ENCODE assay signal across 17 mouse cellular contexts in the genomic region with DNA sequence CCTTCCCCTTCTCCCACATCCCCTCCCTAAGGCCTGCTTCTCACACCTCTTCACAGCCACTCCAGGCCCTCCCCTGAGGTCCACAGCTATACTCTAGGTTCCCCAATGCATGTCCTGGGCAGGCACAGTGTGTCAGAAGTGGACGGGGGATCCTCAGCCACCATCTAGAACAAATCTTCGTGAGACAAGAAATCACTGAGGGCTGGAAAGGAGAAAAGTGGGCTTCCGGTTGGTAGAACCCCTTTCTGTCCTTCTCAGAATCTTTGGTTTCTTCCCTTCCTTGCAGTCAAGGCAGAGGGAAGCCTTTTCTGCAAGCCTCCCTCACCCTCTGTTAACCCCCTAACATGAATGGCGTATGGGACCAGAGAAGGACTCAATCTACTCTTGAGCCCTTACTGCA. TPM values are rescaled to one million over a fixed set of nuclear protein-coding genes. Genes with fewer than 3 reads are reported as not detected.
A peak's percentile ranks its signal among the peaks of the same experiment; 100 is the strongest.
DNase-seq lines count a peak whose midpoint lies in the region; ATAC-seq and TF ChIP-seq lines count a peak whose summit lies in the region.
"Had no signal": no experiment of that assay in that cellular context is flagged by ENCODE, and none has a peak within 500 bp of the region (broad histone marks: within the 10 kb centered on the region; RNA-seq: fewer than 3 reads in every experiment).

No protein-coding gene starts in this region.

- whole genome bisulfite sequencing in hindbrain, embryonic 12.5 days = 57% methylated on average over 4 of the region's 4 CpGs
- WGBS in hindbrain, embryonic 16.5 days = 66% methylated on average over 4 of the region's 4 CpGs
- 63% methylated on average over 4 of the region's 4 CpGs for WGBS in neural tube, embryonic 12.5 days
- WGBS in forebrain, postnatal 0 days = 66% methylated on average over 4 of the region's 4 CpGs
- 75% methylated on average over 4 of the region's 4 CpGs for WGBS in neural tube, embryonic 14.5 days

- H3K36me3 ChIP-seq in hindbrain, embryonic 12.5 days = no peaks in the 10 kb centered on the region
- H3K36me3 ChIP-seq in hindbrain, embryonic 16.5 days (ENCODE audit: control insufficient read depth, insufficient read depth, low read length) = no peaks in the 10 kb centered on the region
- H3K36me3 ChIP-seq in neural tube, embryonic 12.5 days = no peaks in the 10 kb centered on the region
- H3K36me3 ChIP-seq in forebrain, postnatal 0 days (ENCODE audit: insufficient read depth) = no peaks in the 10 kb centered on the region
- H3K36me3 ChIP-seq in neural tube, embryonic 14.5 days (ENCODE audit: control insufficient read depth, insufficient read depth, low read length) = no peaks in the 10 kb centered on the region
- H3K36me3 ChIP-seq: liver, embryonic 15.5 days had no signal

- H3K4me3 ChIP-seq in hindbrain, embryonic 12.5 days = peak overlapping the region; percentile 14
- H3K4me3 ChIP-seq in hindbrain, embryonic 16.5 days (ENCODE audit: low read length) = no peak overlapping the region
- H3K4me3 ChIP-seq in neural tube, embryonic 12.5 days = no peak overlapping the region
- no peak overlapping the region for H3K4me3 ChIP-seq in forebrain, postnatal 0 days (ENCODE audit: low read depth, low read length)
- H3K4me3 ChIP-seq in neural tube, embryonic 14.5 days (ENCODE audit: low read depth, low read length) = no peak overlapping the region
- H3K4me3 ChIP-seq: erythroblast, embryonic 14.5 days; liver, embryonic 15.5 days had no signal

- no peak overlapping the region for H3K9ac ChIP-seq in hindbrain, embryonic 12.5 days
- H3K9ac ChIP-seq in hindbrain, embryonic 16.5 days (ENCODE audit: low read depth, low read length) = no peak overlapping the region
- H3K9ac ChIP-seq in neural tube, embryonic 12.5 days = no peak overlapping the region
- 0 out of 2 replicates have a peak overlapping the region, but pooled peaks have one; percentile 28 for H3K9ac ChIP-seq in forebrain, postnatal 0 days
- no peak overlapping the region for H3K9ac ChIP-seq in neural tube, embryonic 14.5 days (replicated peaks; ENCODE audit: low read depth, low read length)
- H3K9ac ChIP-seq: liver, embryonic 15.5 days had no signal

- H3K27me3 ChIP-seq in hindbrain, embryonic 12.5 days = peaks cover 86% of the 10 kb centered on the region
- H3K27me3 ChIP-seq in hindbrain, embryonic 16.5 days (replicated peaks; ENCODE audit: control insufficient read depth, insufficient read depth, low read length) = peaks cover 41% of the 10 kb centered on the region
- peaks cover 90% of the 10 kb centered on the region for H3K27me3 ChIP-seq in neural tube, embryonic 12.5 days (replicated peaks)
- H3K27me3 ChIP-seq in forebrain, postnatal 0 days (ENCODE audit: insufficient read depth, low read length) = peaks cover 9% of the 10 kb centered on the region; the same call in 1 of the 2 replicates
- H3K27me3 ChIP-seq in neural tube, embryonic 14.5 days (ENCODE audit: control insufficient read depth, insufficient read depth, low read length) = peaks cover 34% of the 10 kb centered on the region

- no peak for DNase-seq in neural tube, embryonic 10.5 days (ENCODE audit: extremely low spot score, low spot score)
- no peak for DNase-seq in forebrain, postnatal 0 days
- DNase-seq in urinary bladder, postnatal 10 days (ENCODE audit: low spot score) = no peak
- no peak for DNase-seq in MN1 (ENCODE audit: low spot score)
- DNase-seq: adrenal gland, postnatal 36 days; cerebellum, adult 9-10 months; gastrocnemius, postnatal 14 days; layer of hippocampus, adult 9-11 months; thymus, postnatal 14 days had no signal

- 0 out of 2 replicates have a peak overlapping the region, but pooled peaks have one; percentile 46 for H3K27ac ChIP-seq in hindbrain, embryonic 12.5 days
- H3K27ac ChIP-seq in hindbrain, embryonic 16.5 days (ENCODE audit: low read depth, low read length) = no peak overlapping the region
- H3K27ac ChIP-seq in neural tube, embryonic 12.5 days = no peak overlapping the region
- H3K27ac ChIP-seq in forebrain, postnatal 0 days (ENCODE audit: low read depth, low read length) = no peak overlapping the region
- H3K27ac ChIP-seq in neural tube, embryonic 14.5 days (ENCODE audit: low read depth, low read length) = no peak overlapping the region
- H3K27ac ChIP-seq: liver, embryonic 15.5 days had no signal

- ATAC-seq in hindbrain, embryonic 12.5 days (ENCODE audit: low FRiP score) = no peak
- no peak for ATAC-seq in hindbrain, embryonic 16.5 days
- no peak for ATAC-seq in neural tube, embryonic 12.5 days (ENCODE audit: low FRiP score, low read depth)
- ATAC-seq in forebrain, postnatal 0 days = no peak
- no peak for ATAC-seq in neural tube, embryonic 14.5 days (ENCODE audit: low read depth)

- H3K4me1 ChIP-seq in hindbrain, embryonic 12.5 days = peaks cover 36% of the 10 kb centered on the region
- H3K4me1 ChIP-seq in hindbrain, embryonic 16.5 days (ENCODE audit: control insufficient read depth, insufficient read depth, low read depth, low read length) = peaks cover 22% of the 10 kb centered on the region
- peaks cover 43% of the 10 kb centered on the region for H3K4me1 ChIP-seq in neural tube, embryonic 12.5 days
- H3K4me1 ChIP-seq in forebrain, postnatal 0 days (ENCODE audit: insufficient read depth) = 0 out of 2 replicates have a peak, but pooled peaks cover 3% of the 10 kb centered on the region
- H3K4me1 ChIP-seq in neural tube, embryonic 14.5 days (ENCODE audit: control insufficient read depth, insufficient read depth, low read length) = peaks cover 15% of the 10 kb centered on the region

- H3K9me3 ChIP-seq in hindbrain, embryonic 12.5 days (replicated peaks) = no peaks in the 10 kb centered on the region
- no peaks in the 10 kb centered on the region for H3K9me3 ChIP-seq in hindbrain, embryonic 16.5 days (ENCODE audit: control insufficient read depth, low read length)
- H3K9me3 ChIP-seq in neural tube, embryonic 12.5 days = no peaks in the 10 kb centered on the region
- H3K9me3 ChIP-seq in forebrain, postnatal 0 days (ENCODE audit: low read length) = no peaks in the 10 kb centered on the region
- H3K9me3 ChIP-seq in neural tube, embryonic 14.5 days (ENCODE audit: control insufficient read depth, low read length) = no peaks in the 10 kb centered on the region
- H3K9me3 ChIP-seq: liver, embryonic 15.5 days had no signal

- peak overlapping the region; percentile 48; the same call in 1 of the 2 replicates for H3K4me2 ChIP-seq in hindbrain, embryonic 12.5 days (replicated peaks)
- no peak overlapping the region; the same call in 1 of the 2 replicates for H3K4me2 ChIP-seq in hindbrain, embryonic 16.5 days (ENCODE audit: low read length)
- H3K4me2 ChIP-seq in neural tube, embryonic 12.5 days (replicated peaks) = peak overlapping the region; percentile 91
- peak overlapping the region; percentile 93 for H3K4me2 ChIP-seq in forebrain, postnatal 0 days (ENCODE audit: low read depth)
- H3K4me2 ChIP-seq in neural tube, embryonic 14.5 days (ENCODE audit: low read depth, low read length) = peak overlapping the region; percentile 14; the same call in 1 of the 2 replicates

- TF ChIP-seq CTCF in forebrain, postnatal 0 days (IDR thresholded peaks at IDR 0.05; ENCODE audit: low read depth) = no peak

RNA-seq across cellular contexts. Expression of gene Rtn4rl2, which starts 2.6 kb away (rescaled TPM):
- polyA plus RNA-seq in hindbrain, embryonic 12.5 days (2016; fragmentation: Nextera tagmentation; extraction: Ambion mirVana) = 5.2 and 6.4 TPM in 2 replicates
- 3.0 and 4.5 TPM in 2 replicates for polyA plus RNA-seq in hindbrain, embryonic 16.5 days (2015; fragmentation: Nextera tagmentation; extraction: Ambion mirVana)
- polyA plus RNA-seq in neural tube, embryonic 12.5 days (2016; fragmentation: Nextera tagmentation; extraction: Ambion mirVana) = 9.5 and 14.7 TPM in 2 replicates
- 17.7 and 23.7 TPM in 2 replicates for total RNA-seq in forebrain, postnatal 0 days (2014; rRNA removed)
- polyA plus RNA-seq in forebrain, postnatal 0 days (2015; fragmentation: Nextera tagmentation; extraction: Ambion mirVana) = 25.8 and 26.1 TPM in 2 replicates
- 1.8 and 4.9 TPM in 2 replicates for polyA plus RNA-seq in neural tube, embryonic 14.5 days (2014; fragmentation: Nextera tagmentation; extraction: Ambion mirVana)
- total RNA-seq: hematopoietic stem cell, adult 5-6 weeks; megakaryocyte, adult 5-6 weeks had no signal
- polyA plus RNA-seq: erythroblast, embryonic 14.5 days had no signal

RNA-seq across cellular contexts. Expression of gene Slc43a1, which starts 45.3 kb away (rescaled TPM):
- polyA plus RNA-seq in hindbrain, embryonic 12.5 days (2016; fragmentation: Nextera tagmentation; extraction: Ambion mirVana) = 9.1 and 12.0 TPM in 2 replicates
- 1.5 and 1.6 TPM in 2 replicates for polyA plus RNA-seq in hindbrain, embryonic 16.5 days (2015; fragmentation: Nextera tagmentation; extraction: Ambion mirVana)
- 8.4 and 10.2 TPM in 2 replicates for polyA plus RNA-seq in neural tube, embryonic 12.5 days (2016; fragmentation: Nextera tagmentation; extraction: Ambion mirVana)
- 0.92 and 3.0 TPM in 2 replicates for total RNA-seq in forebrain, postnatal 0 days (2014; rRNA removed)
- 0.91 and 0.94 TPM in 2 replicates for polyA plus RNA-seq in forebrain, postnatal 0 days (2015; fragmentation: Nextera tagmentation; extraction: Ambion mirVana)
- polyA plus RNA-seq in neural tube, embryonic 14.5 days (2014; fragmentation: Nextera tagmentation; extraction: Ambion mirVana) = 0.63 and 1.8 TPM in 2 replicates

RNA-seq across cellular contexts. Expression of gene Slc43a3, which starts 52.4 kb away (rescaled TPM):
- 20.7 and 21.2 TPM in 2 replicates for polyA plus RNA-seq in hindbrain, embryonic 12.5 days (2016; fragmentation: Nextera tagmentation; extraction: Ambion mirVana)
- 5.4 and 5.7 TPM in 2 replicates for polyA plus RNA-seq in hindbrain, embryonic 16.5 days (2015; fragmentation: Nextera tagmentation; extraction: Ambion mirVana)
- 14.9 and 15.9 TPM in 2 replicates for polyA plus RNA-seq in neural tube, embryonic 12.5 days (2016; fragmentation: Nextera tagmentation; extraction: Ambion mirVana)
- total RNA-seq in forebrain, postnatal 0 days (2014; rRNA removed) = 2.2 and 7.6 TPM in 2 replicates
- 3.5 and 3.8 TPM in 2 replicates for polyA plus RNA-seq in forebrain, postnatal 0 days (2015; fragmentation: Nextera tagmentation; extraction: Ambion mirVana)
- polyA plus RNA-seq in neural tube, embryonic 14.5 days (2014; fragmentation: Nextera tagmentation; extraction: Ambion mirVana) = 2.5 and 7.1 TPM in 2 replicates

RNA-seq across cellular contexts. Expression of gene Timm10, which starts 57.1 kb away (rescaled TPM):
- 35.0 and 35.8 TPM in 2 replicates for polyA plus RNA-seq in hindbrain, embryonic 12.5 days (2016; fragmentation: Nextera tagmentation; extraction: Ambion mirVana)
- polyA plus RNA-seq in hindbrain, embryonic 16.5 days (2015; fragmentation: Nextera tagmentation; extraction: Ambion mirVana) = 76.5 and 83.2 TPM in 2 replicates
- polyA plus RNA-seq in neural tube, embryonic 12.5 days (2016; fragmentation: Nextera tagmentation; extraction: Ambion mirVana) = 37.6 and 39.4 TPM in 2 replicates
- 67.3 and 74.6 TPM in 2 replicates for total RNA-seq in forebrain, postnatal 0 days (2014; rRNA removed)
- polyA plus RNA-seq in forebrain, postnatal 0 days (2015; fragmentation: Nextera tagmentation; extraction: Ambion mirVana) = 97.7 and 116 TPM in 2 replicates
- 63.8 and 89.4 TPM in 2 replicates for polyA plus RNA-seq in neural tube, embryonic 14.5 days (2014; fragmentation: Nextera tagmentation; extraction: Ambion mirVana)
